Mouse (Mus musculus): Measurements from ENCODE around the gene Usp21. TPM values are rescaled to one million over a fixed set of nuclear protein-coding genes. Genes with fewer than 3 reads are reported as not detected.
"Not testable (repeated sequence)": the region's sequence is repeated elsewhere in the genome, so short reads cannot be mapped to it uniquely, and the experiment has no call there.

Gene Usp21
- polyA plus RNA-seq, 1 experiment: 51.2 TPM

- TF ChIP-seq EP300 (IDR thresholded peaks at IDR 0.05; ENCODE audit: insufficient read depth, low read depth, low read length) (no peak), CTCF (IDR thresholded peaks at IDR 0.05; ENCODE audit: low read depth, low read length) (no peak), POLR2A (IDR thresholded peaks at IDR 0.05; ENCODE audit: insufficient read depth, low read length) (no peak)
- Histone ChIP-seq H3K27me3 (ENCODE audit: control insufficient read depth, insufficient read depth, low read length, poor library complexity, severe bottlenecking) (no peaks in the 10 kb centered on the region), H3K4me3 (ENCODE audit: low read depth, low read length) (no peak overlapping the region), H3K36me3 (ENCODE audit: control insufficient read depth, insufficient read depth, low read length, poor library complexity, severe bottlenecking) (peaks cover 17% of the 10 kb centered on the region), H3K27ac (ENCODE audit: insufficient read depth, low read length) (no peak overlapping the region), H3K9me3 (replicated peaks; ENCODE audit: control insufficient read depth, insufficient read depth, low read length, poor library complexity, severe bottlenecking) (no peaks in the 10 kb centered on the region), H3K4me1 (ENCODE audit: control insufficient read depth, insufficient read depth, low read length) (peaks cover 12% of the 10 kb centered on the region), H3K9ac (ENCODE audit: low read depth, poor library complexity, severe bottlenecking) (no peak overlapping the region)
Observed at GRCm38 (mm10) chr1:171245353-171245752, 42.4 kb downstream of the Usp21 start.

- not testable (repeated sequence) for H3K4me3 ChIP-seq (ENCODE audit: low read depth, low read length); H3K27me3 ChIP-seq (ENCODE audit: control insufficient read depth, insufficient read depth, low read length, poor library complexity, severe bottlenecking); H3K9ac ChIP-seq (ENCODE audit: low read depth, poor library complexity, severe bottlenecking); H3K27ac ChIP-seq (ENCODE audit: insufficient read depth, low read length); H3K9me3 ChIP-seq (replicated peaks; ENCODE audit: control insufficient read depth, insufficient read depth, low read length, poor library complexity, severe bottlenecking); H3K4me1 ChIP-seq (ENCODE audit: control insufficient read depth, insufficient read depth, low read length)
- H3K36me3 ChIP-seq (ENCODE audit: control insufficient read depth, insufficient read depth, low read length, poor library complexity, severe bottlenecking): peaks cover 31% of the 10 kb centered on the region
Observed at GRCm38 (mm10) chr1:171241952-171242351, 45.8 kb downstream of the Usp21 start.

GRCm38 (mm10) chr1:171240911-171241310 lies 46.9 kb downstream of the Usp21 start:
- Histone ChIP-seq H3K27ac (ENCODE audit: insufficient read depth, low read length) (no peak overlapping the region), H3K9ac (ENCODE audit: low read depth, poor library complexity, severe bottlenecking) (no peak overlapping the region), H3K27me3 (ENCODE audit: control insufficient read depth, insufficient read depth, low read length, poor library complexity, severe bottlenecking) (no peaks in the 10 kb centered on the region), H3K36me3 (ENCODE audit: control insufficient read depth, insufficient read depth, low read length, poor library complexity, severe bottlenecking) (peaks cover 40% of the 10 kb centered on the region), H3K4me3 (ENCODE audit: low read depth, low read length) (no peak overlapping the region), H3K4me1 (ENCODE audit: control insufficient read depth, insufficient read depth, low read length) (peaks cover 4% of the 10 kb centered on the region), H3K9me3 (replicated peaks; ENCODE audit: control insufficient read depth, insufficient read depth, low read length, poor library complexity, severe bottlenecking) (no peaks in the 10 kb centered on the region)
- TF ChIP-seq POLR2A (IDR thresholded peaks at IDR 0.05; ENCODE audit: insufficient read depth, low read length) (no peak), CTCF (IDR thresholded peaks at IDR 0.05; ENCODE audit: low read depth, low read length) (no peak), EP300 (IDR thresholded peaks at IDR 0.05; ENCODE audit: insufficient read depth, low read depth, low read length) (no peak)

- no peaks in the 10 kb centered on the region for H3K27me3 ChIP-seq (ENCODE audit: control insufficient read depth, insufficient read depth, low read length, poor library complexity, severe bottlenecking)
- H3K36me3 ChIP-seq (ENCODE audit: control insufficient read depth, insufficient read depth, low read length, poor library complexity, severe bottlenecking): peaks cover 43% of the 10 kb centered on the region
- H3K27ac ChIP-seq (ENCODE audit: insufficient read depth, low read length): no peak overlapping the region
- no peak overlapping the region for H3K4me3 ChIP-seq (ENCODE audit: low read depth, low read length)
- peaks cover 4% of the 10 kb centered on the region for H3K4me1 ChIP-seq (ENCODE audit: control insufficient read depth, insufficient read depth, low read length)
- no peak overlapping the region for H3K9ac ChIP-seq (ENCODE audit: low read depth, poor library complexity, severe bottlenecking)
- no peak for TF ChIP-seq CTCF (IDR thresholded peaks at IDR 0.05; ENCODE audit: low read depth, low read length)
- no peak for TF ChIP-seq EP300 (IDR thresholded peaks at IDR 0.05; ENCODE audit: insufficient read depth, low read depth, low read length)
- TF ChIP-seq POLR2A (IDR thresholded peaks at IDR 0.05; ENCODE audit: insufficient read depth, low read length): no peak
- no peaks in the 10 kb centered on the region for H3K9me3 ChIP-seq (replicated peaks; ENCODE audit: control insufficient read depth, insufficient read depth, low read length, poor library complexity, severe bottlenecking)
Observed at GRCm38 (mm10) chr1:171239992-171240744, 47.6 kb downstream of the Usp21 start.

GRCm38 (mm10) chr1:171238463-171238862 lies 49.3 kb downstream of the Usp21 start:
- H3K27ac ChIP-seq (ENCODE audit: insufficient read depth, low read length): no peak overlapping the region
- H3K4me3 ChIP-seq (ENCODE audit: low read depth, low read length): peak overlapping the region; percentile 55
- H3K36me3 ChIP-seq (ENCODE audit: control insufficient read depth, insufficient read depth, low read length, poor library complexity, severe bottlenecking): peaks cover 39% of the 10 kb centered on the region
- H3K27me3 ChIP-seq (ENCODE audit: control insufficient read depth, insufficient read depth, low read length, poor library complexity, severe bottlenecking): no peaks in the 10 kb centered on the region
- TF ChIP-seq EP300 (IDR thresholded peaks at IDR 0.05; ENCODE audit: insufficient read depth, low read depth, low read length): no peak
- TF ChIP-seq CTCF (IDR thresholded peaks at IDR 0.05; ENCODE audit: low read depth, low read length): peak; percentile 97
- TF ChIP-seq POLR2A (IDR thresholded peaks at IDR 0.05; ENCODE audit: insufficient read depth, low read length): no peak
- peak overlapping the region; percentile 42; the same call in 1 of the 2 replicates for H3K9ac ChIP-seq (ENCODE audit: low read depth, poor library complexity, severe bottlenecking)
- H3K4me1 ChIP-seq (ENCODE audit: control insufficient read depth, insufficient read depth, low read length): peaks cover 4% of the 10 kb centered on the region
- H3K9me3 ChIP-seq (replicated peaks; ENCODE audit: control insufficient read depth, insufficient read depth, low read length, poor library complexity, severe bottlenecking): no peaks in the 10 kb centered on the region

- Histone ChIP-seq H3K9ac (ENCODE audit: low read depth, poor library complexity, severe bottlenecking) (no peak overlapping the region), H3K27me3 (ENCODE audit: control insufficient read depth, insufficient read depth, low read length, poor library complexity, severe bottlenecking) (no peaks in the 10 kb centered on the region), H3K4me1 (ENCODE audit: control insufficient read depth, insufficient read depth, low read length) (peaks cover 2% of the 10 kb centered on the region), H3K9me3 (replicated peaks; ENCODE audit: control insufficient read depth, insufficient read depth, low read length, poor library complexity, severe bottlenecking) (no peaks in the 10 kb centered on the region), H3K4me3 (ENCODE audit: low read depth, low read length) (no peak overlapping the region), H3K36me3 (ENCODE audit: control insufficient read depth, insufficient read depth, low read length, poor library complexity, severe bottlenecking) (peaks cover 36% of the 10 kb centered on the region), H3K27ac (ENCODE audit: insufficient read depth, low read length) (no peak overlapping the region)
- TF ChIP-seq CTCF (IDR thresholded peaks at IDR 0.05; ENCODE audit: low read depth, low read length) (no peak), POLR2A (IDR thresholded peaks at IDR 0.05; ENCODE audit: insufficient read depth, low read length) (no peak), EP300 (IDR thresholded peaks at IDR 0.05; ENCODE audit: insufficient read depth, low read depth, low read length) (no peak)
Observed at GRCm38 (mm10) chr1:171237438-171237837, 50.4 kb downstream of the Usp21 start.
